Mouse (Mus musculus): ENCODE results near the gene P2rx6.
"Not testable (repeated sequence)": the region's sequence is repeated elsewhere in the genome, so short reads cannot be mapped to it uniquely, and the experiment has no call there.

P2rx6 gene

GRCm38 (mm10) chr16:17563580-17563979 lies 1.9 kb downstream of the P2rx6 start:
- no peak for DNase-seq

GRCm38 (mm10) chr16:17564221-17564620 lies 2.5 kb downstream of the P2rx6 start:
- DNase-seq, result no peak

GRCm38 (mm10) chr16:17564771-17565170 lies 3.1 kb downstream of the P2rx6 start:
- no peak for DNase-seq

GRCm38 (mm10) chr16:17566186-17566585 lies 4.5 kb downstream of the P2rx6 start:
- no peak for DNase-seq

GRCm38 (mm10) chr16:17575870-17576824 lies 14.5 kb downstream of the P2rx6 start:
- DNase-seq, result peak; percentile 77

- DNase-seq, result no peak
These were observed 15.1 kb downstream of the P2rx6 start for GRCm38 (mm10) chr16:17576825-17577215.

- DNase-seq, result no peak
These were observed 21.4 kb downstream of the P2rx6 start, which contains the start of gene Slc7a4 for GRCm38 (mm10) chr16:17583064-17583463. TSS of gene Slc7a4 (minus strand) at chr16:17583214.

- no peak for DNase-seq
These were observed 22.9 kb downstream of the P2rx6 start for GRCm38 (mm10) chr16:17584555-17584954.

- no peak for DNase-seq
These were observed 29.0 kb downstream of the P2rx6 start for GRCm38 (mm10) chr16:17590731-17591130.

GRCm38 (mm10) chr16:17600944-17601562 lies 39.4 kb downstream of the P2rx6 start:
- no peak for DNase-seq

GRCm38 (mm10) chr16:17604941-17605340 lies 43.3 kb downstream of the P2rx6 start:
- DNase-seq, result no peak

- DNase-seq, result no peak
These were observed 44.0 kb downstream of the P2rx6 start for GRCm38 (mm10) chr16:17605684-17606083.

- DNase-seq, result no peak
These were observed 49.7 kb downstream of the P2rx6 start for GRCm38 (mm10) chr16:17611383-17611782.

- not testable (repeated sequence) for DNase-seq
These were observed 53.1 kb downstream of the P2rx6 start for GRCm38 (mm10) chr16:17614740-17615139.

GRCm38 (mm10) chr16:17616212-17616611 lies 54.5 kb downstream of the P2rx6 start:
- no peak for DNase-seq

- DNase-seq, result peak; percentile 56
These were observed 56.4 kb downstream of the P2rx6 start for GRCm38 (mm10) chr16:17617922-17618565.

GRCm38 (mm10) chr16:17619198-17620105 lies 57.8 kb downstream of the P2rx6 start, which contains the start of gene Smpd4:
TSS of gene Smpd4 (plus strand) at chr16:17619354.
- peak; percentile 91 for DNase-seq

- no peak for DNase-seq
These were observed 60.3 kb downstream of the P2rx6 start for GRCm38 (mm10) chr16:17621936-17622335.

- DNase-seq, result no peak
These were observed 64.0 kb downstream of the P2rx6 start for GRCm38 (mm10) chr16:17625488-17626268.

GRCm38 (mm10) chr16:17626269-17626555 lies 64.5 kb downstream of the P2rx6 start:
- DNase-seq, result no peak

Data from right cerebral cortex, postnatal 14 days (tissue).